Mouse (Mus musculus) heart, postnatal 0 days (tissue): Measurements from ENCODE around the gene Cacna1c. TPM values are rescaled to one million over a fixed set of nuclear protein-coding genes. Genes with fewer than 3 reads are reported as not detected.

Source experiments
- ATAC-seq: fragments of 200-750 bp; cut with Nextera tagmentation; 2 replicates; pipeline ENCODE4 v1.8.0; 2017; ENCODE audit warnings: low read depth, moderate number of reproducible peaks, moderate library complexity; ENCODE audit not compliant: insufficient read depth
- DNase-seq: peaks from one replicate; pipeline ENCODE4 v3.0.0-alpha.2; 2016; ENCODE audit warnings: low spot score
- H3K27ac ChIP-seq: fragments of 300-500 bp; sonication (generic); 2 replicates; pipeline ENCODE4 v1.5.1; 2014; ENCODE audit warnings: low read depth, mild to moderate bottlenecking
- H3K27me3 ChIP-seq: fragments of 300-500 bp; sonication (generic); 2 replicates; pipeline ENCODE4 v1.6.1; 2014; ENCODE audit warnings: low read length, mixed read lengths; ENCODE audit not compliant: control insufficient read depth, insufficient read depth
- H3K36me3 ChIP-seq: fragments of 300-500 bp; sonication (generic); replicated peaks from 2 replicates; pipeline ENCODE4 v1.6.1; 2014; ENCODE audit warnings: low read length, mixed read lengths; ENCODE audit not compliant: control insufficient read depth, insufficient read depth
- H3K4me1 ChIP-seq: fragments of 300-500 bp; sonication (generic); 2 replicates; pipeline ENCODE4 v1.6.1; 2014; ENCODE audit warnings: antibody characterized with exemption; ENCODE audit not compliant: control insufficient read depth, insufficient read depth
- H3K4me2 ChIP-seq: fragments of 300-500 bp; sonication (generic); 2 replicates; pipeline ENCODE4 v1.6.1; 2014; ENCODE audit warnings: low read depth, mild to moderate bottlenecking, low read length, moderate library complexity
- H3K4me3 ChIP-seq: fragments of 300-500 bp; sonication (generic); 2 replicates; pipeline ENCODE4 v1.5.1; 2014; ENCODE audit warnings: low read depth, low read length
- H3K9ac ChIP-seq: fragments of 300-500 bp; sonication (generic); replicated peaks from 2 replicates; pipeline ENCODE4 v1.6.1; 2014; ENCODE audit warnings: low read depth, low read length, mixed read lengths
- H3K9me3 ChIP-seq: fragments of 300-500 bp; sonication (generic); replicated peaks from 2 replicates; pipeline ENCODE4 v1.6.1; 2016; ENCODE audit warnings: low read length; ENCODE audit not compliant: control insufficient read depth
- CTCF ChIP-seq: IDR thresholded peaks from 2 replicates; pipeline ENCODE4 v1.5.1; 2016; ENCODE audit warnings: antibody characterized with exemption, control low read depth, low read depth
- EP300 ChIP-seq: IDR thresholded peaks from 2 replicates; pipeline ENCODE4 v1.6.1; 2016; ENCODE audit warnings: antibody characterized with exemption, low read depth
- WGBS: fragments of 180-500 bp; shearing (Covaris S2); extraction: QIAGEN DNeasy Blood & Tissue Kit; methylation state at CpG from one replicate; pipeline ENCODE4 v1.1.7; 2014; 5-methylcytosine and 5-hydroxymethylcytosine counted together
- polyA plus RNA-seq: library from polyadenylated mRNA; unstranded; fragments of >200 nt; fragmentation: Nextera tagmentation; extraction: Ambion mirVana; gene quantifications from 2 replicates; pipeline ENCODE4 v1.2.1, GENCODE M21; 2015
- total RNA-seq: library from RNA; depleted of rRNA; stranded (reverse); fragments of >200 nt; gene quantifications from 2 replicates; pipeline ENCODE4 v1.2.3, GENCODE M21; 2014; ENCODE audit warnings: low replicate concordance

Cacna1c gene
- total and polyA plus RNA-seq, 2 experiments from 2014 or later, result 51.3 to 159 TPM

- Histone ChIP-seq H3K27me3 (no peaks in the 10 kb centered on the region), H3K9me3 (no peaks in the 10 kb centered on the region), H3K4me2 (no peak overlapping the region), H3K4me3 (no peak overlapping the region), H3K4me1 (peaks cover 59% of the 10 kb centered on the region), H3K9ac (no peak overlapping the region), H3K27ac (no peak overlapping the region), H3K36me3 (no peaks in the 10 kb centered on the region)
- TF ChIP-seq CTCF (no peak), EP300 (no peak)
- 87% methylated on average over 9 of the region's 9 CpGs for WGBS
- no peak for ATAC-seq
- DNase-seq, result no peak
Measured at GRCm38 (mm10) chr6:118958529-118958928, 237.7 kb downstream of the Cacna1c start.

GRCm38 (mm10) chr6:118956234-118956633, 240.0 kb downstream of the Cacna1c start:
- H3K36me3 ChIP-seq, result no peaks in the 10 kb centered on the region
- H3K4me1 ChIP-seq, result peaks cover 48% of the 10 kb centered on the region
- 74% methylated on average over 4 of the region's 4 CpGs for WGBS
- no peak overlapping the region for H3K4me3 ChIP-seq
- no peaks in the 10 kb centered on the region for H3K27me3 ChIP-seq
- H3K27ac ChIP-seq, result no peak overlapping the region
- DNase-seq (no peak), ATAC-seq (no peak)
- TF ChIP-seq EP300, result no peak
- TF ChIP-seq CTCF, result no peak
- H3K9ac ChIP-seq, result no peak overlapping the region
- H3K9me3 ChIP-seq, result no peaks in the 10 kb centered on the region
- H3K4me2 ChIP-seq, result no peak overlapping the region

- no peak overlapping the region for H3K4me2 ChIP-seq
- no peak overlapping the region for H3K9ac ChIP-seq
- no peaks in the 10 kb centered on the region for H3K9me3 ChIP-seq
- no peak overlapping the region for H3K4me3 ChIP-seq
- H3K27me3 ChIP-seq, result no peaks in the 10 kb centered on the region
- ATAC-seq, result no peak
- H3K36me3 ChIP-seq, result no peaks in the 10 kb centered on the region
- DNase-seq, result no peak
- peak overlapping the region; percentile 28; the same call in 1 of the 2 replicates for H3K27ac ChIP-seq
- peaks cover 45% of the 10 kb centered on the region for H3K4me1 ChIP-seq
- no peak for TF ChIP-seq EP300
- no peak for TF ChIP-seq CTCF
Measured at GRCm38 (mm10) chr6:118955777-118956176, 240.4 kb downstream of the Cacna1c start.

DNA sequence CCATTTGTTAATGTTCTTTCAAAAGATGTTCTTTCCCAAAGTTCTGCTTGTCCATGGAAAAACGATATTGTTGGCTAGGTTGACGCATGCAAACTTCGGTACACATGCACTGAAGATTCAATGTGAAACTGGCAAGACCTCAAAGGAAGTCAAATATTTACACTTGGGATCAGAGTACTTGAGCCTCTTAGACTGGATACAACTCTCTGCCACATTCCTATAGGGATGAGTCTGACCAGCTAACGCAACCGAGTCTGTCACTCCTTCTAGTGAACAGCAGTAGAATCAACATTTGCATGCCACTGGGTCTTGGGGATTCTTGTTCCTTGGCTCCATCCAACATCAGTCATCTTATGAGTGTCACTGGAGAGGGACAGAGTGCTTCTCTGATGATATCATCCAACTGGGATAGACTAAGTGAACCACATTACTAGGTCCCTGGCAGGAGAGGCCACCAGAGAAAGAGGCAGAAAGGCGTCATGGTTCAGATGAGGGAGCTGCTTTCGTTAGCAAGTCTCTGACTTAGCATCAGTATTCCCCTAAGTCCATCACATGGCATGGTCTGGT, 241.1 kb downstream of the Cacna1c start:
- Histone ChIP-seq H3K4me1 (peaks cover 42% of the 10 kb centered on the region), H3K27ac (peak overlapping the region; percentile 28; the same call in 1 of the 2 replicates), H3K27me3 (no peaks in the 10 kb centered on the region), H3K4me3 (no peak overlapping the region), H3K36me3 (no peaks in the 10 kb centered on the region), H3K9ac (no peak overlapping the region), H3K4me2 (no peak overlapping the region), H3K9me3 (no peaks in the 10 kb centered on the region)
- no peak for ATAC-seq
- no peak for DNase-seq
- TF ChIP-seq CTCF (no peak), EP300 (no peak)
- 66% methylated on average over 7 of the region's 7 CpGs for WGBS

DNA sequence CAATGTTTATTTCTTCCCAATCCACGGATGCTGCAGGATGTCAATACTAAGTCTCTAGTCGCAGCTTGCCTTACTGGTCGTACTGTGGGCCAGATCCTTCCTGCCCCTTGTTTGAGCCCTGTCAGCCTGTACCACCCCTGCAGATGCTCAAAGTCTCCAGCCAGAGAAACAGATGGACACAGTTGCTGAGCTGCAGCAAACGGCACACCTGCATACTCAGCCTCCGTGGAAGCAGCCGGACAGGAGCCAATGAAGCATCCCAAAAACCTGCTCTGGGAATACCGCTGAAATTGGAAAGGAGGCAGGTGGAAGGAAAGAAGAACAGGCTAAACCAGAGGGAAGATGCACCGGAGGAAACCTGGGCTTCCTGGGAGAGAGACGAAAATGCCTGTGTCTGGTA, 243.8 kb downstream of the Cacna1c start:
- Histone ChIP-seq H3K9me3 (no peaks in the 10 kb centered on the region), H3K4me1 (peaks cover 44% of the 10 kb centered on the region), H3K27me3 (no peaks in the 10 kb centered on the region), H3K27ac (no peak overlapping the region), H3K4me2 (no peak overlapping the region), H3K4me3 (no peak overlapping the region), H3K36me3 (no peaks in the 10 kb centered on the region), H3K9ac (no peak overlapping the region)
- 80% methylated on average over 9 of the region's 9 CpGs for WGBS
- ATAC-seq (no peak), DNase-seq (no peak)
- TF ChIP-seq CTCF, result no peak
- no peak for TF ChIP-seq EP300

DNA sequence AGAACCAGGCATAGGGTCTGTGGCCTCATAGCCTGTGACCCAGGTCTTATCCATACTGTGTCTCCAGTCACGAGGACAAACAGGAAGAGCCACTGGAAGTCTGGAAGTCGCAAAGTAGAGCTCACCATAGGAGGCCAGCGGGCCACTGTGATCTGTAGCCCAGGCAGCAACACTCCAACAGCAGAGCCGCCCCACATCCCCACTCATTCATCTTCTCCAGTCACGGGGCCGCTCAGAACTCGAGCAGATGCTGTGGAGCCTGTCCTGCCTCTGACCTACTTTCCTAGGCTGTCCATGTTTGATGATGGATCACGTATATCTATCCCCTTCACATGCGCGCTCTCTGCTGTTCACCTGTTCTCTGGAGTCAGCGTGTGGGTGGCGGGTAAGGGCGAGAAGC, 246.0 kb downstream of the Cacna1c start:
- no peaks in the 10 kb centered on the region for H3K36me3 ChIP-seq
- TF ChIP-seq CTCF, result no peak
- TF ChIP-seq EP300, result no peak
- no peak overlapping the region for H3K9ac ChIP-seq
- peaks cover 40% of the 10 kb centered on the region for H3K4me1 ChIP-seq
- no peak overlapping the region for H3K4me3 ChIP-seq
- no peak overlapping the region for H3K4me2 ChIP-seq
- WGBS, result 58% methylated on average over 13 of the region's 13 CpGs
- H3K9me3 ChIP-seq, result no peaks in the 10 kb centered on the region
- no peak overlapping the region for H3K27ac ChIP-seq
- H3K27me3 ChIP-seq, result no peaks in the 10 kb centered on the region
- DNase-seq, result no peak
- 0 out of 2 replicates have a peak, but pooled peaks have one; percentile 5 for ATAC-seq
